Mouse (Mus musculus) kidney, adult 2 months (tissue): Measurements from ENCODE around the gene Ggt5. TPM values are rescaled to one million over a fixed set of nuclear protein-coding genes. Genes with fewer than 3 reads are reported as not detected.

Experiments
- DNase-seq: peaks from one replicate; pipeline ENCODE4 v3.0.0; 2021
- H3K27ac ChIP-seq: fragments of 200-500 bp; 2 replicates; pipeline ENCODE4 v1.5.1; 2012; ENCODE audit warnings: low read depth, low read length, control low read depth, inconsistent platforms; ENCODE audit not compliant: insufficient read depth
- H3K27me3 ChIP-seq: fragments of 200-500 bp; replicated peaks from 2 replicates; pipeline ENCODE4 v1.6.1; 2012; ENCODE audit warnings: mild to moderate bottlenecking, moderate library complexity, low read length, inconsistent platforms; ENCODE audit not compliant: control insufficient read depth, insufficient read depth
- H3K36me3 ChIP-seq: fragments of 200-500 bp; 2 replicates; pipeline ENCODE4 v1.6.1; 2012; ENCODE audit warnings: mild to moderate bottlenecking, moderate library complexity, low read length, inconsistent platforms; ENCODE audit not compliant: control insufficient read depth, insufficient read depth
- H3K4me1 ChIP-seq: fragments of 200-500 bp; 2 replicates; pipeline ENCODE4 v1.6.1; 2011; ENCODE audit warnings: low read length; ENCODE audit not compliant: control insufficient read depth, insufficient read depth
- H3K4me3 ChIP-seq: fragments of 200-500 bp; 2 replicates; pipeline ENCODE4 v1.5.1; 2011; ENCODE audit warnings: mild to moderate bottlenecking, low read depth, low read length, control low read depth; ENCODE audit not compliant: insufficient read depth
- CTCF ChIP-seq: fragments of 200-500 bp; conservative IDR thresholded peaks from 2 replicates; pipeline ENCODE4 v1.5.1; 2011; ENCODE audit warnings: low read depth, mild to moderate bottlenecking, control low read depth, low read length, moderate library complexity, mixed read lengths; ENCODE audit not compliant: insufficient read depth, insufficient read length
- POLR2A ChIP-seq: fragments of 200-500 bp; IDR thresholded peaks from one replicate; pipeline ENCODE4 v1.6.1; 2011; ENCODE audit warnings: low read depth, low read length, control low read depth
- WGBS: fragments of 180-500 bp; shearing (Covaris S2); methylation state at CpG from one replicate; pipeline ENCODE4 v1.1.7; 2018; 5-methylcytosine and 5-hydroxymethylcytosine counted together
- polyA plus RNA-seq: library from polyadenylated mRNA; depleted of rRNA; stranded (reverse); fragments of >200 nt; gene quantifications from 2 replicates; pipeline ENCODE4 v1.2.3, GENCODE M21; 2012

Ggt5 gene
- polyA plus RNA-seq, 1 experiment = 48.3 TPM

DNA sequence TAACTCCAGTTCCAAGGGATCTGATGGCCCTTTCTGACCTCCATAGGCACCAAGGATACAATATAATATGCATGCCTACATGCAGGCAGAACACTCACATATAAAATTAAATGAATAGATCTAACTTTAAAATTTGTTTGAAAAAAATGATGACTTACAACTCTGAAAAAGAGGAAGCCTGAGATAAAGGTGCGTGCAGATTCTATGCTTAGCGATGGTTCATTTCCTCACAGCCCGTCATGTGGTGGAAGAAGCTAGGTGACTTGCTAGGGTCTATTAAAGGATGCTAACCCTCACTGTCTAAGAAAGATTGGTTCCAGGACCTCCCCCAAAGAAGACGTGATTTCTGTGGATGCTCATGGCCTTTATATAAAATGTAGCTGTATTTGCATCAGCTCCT, 26.9 kb downstream of the Ggt5 start:
- Histone ChIP-seq H3K27ac (no peak overlapping the region), H3K36me3 (no peaks in the 10 kb centered on the region), H3K4me1 (no peaks in the 10 kb centered on the region), H3K27me3 (no peaks in the 10 kb centered on the region), H3K4me3 (no peak overlapping the region)
- no peak for DNase-seq
- TF ChIP-seq CTCF (no peak), POLR2A (no peak)
- 87% methylated on average over 4 of the region's 4 CpGs for WGBS

DNA sequence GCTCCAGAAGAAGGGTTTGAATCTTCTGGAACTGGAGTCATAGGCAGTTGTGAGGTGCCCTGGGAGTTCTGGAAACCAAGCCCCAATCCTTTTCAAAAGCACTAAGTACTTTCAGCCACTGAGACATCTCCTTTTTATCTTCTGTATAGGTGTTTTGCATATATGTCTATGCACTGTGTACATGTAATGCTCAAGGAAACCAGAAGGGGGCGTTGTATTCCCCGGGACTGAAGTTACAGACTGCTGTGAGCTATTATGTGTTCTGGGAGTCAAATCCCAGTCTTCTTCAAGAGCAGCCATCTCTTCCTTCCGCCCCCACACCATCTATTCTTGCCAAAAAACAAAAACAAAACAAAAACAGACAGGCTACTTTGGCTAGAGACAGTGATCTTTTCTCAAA, 31.7 kb downstream of the Ggt5 start:
- no peak overlapping the region for H3K27ac ChIP-seq
- H3K36me3 ChIP-seq = no peaks in the 10 kb centered on the region
- no peak overlapping the region for H3K4me3 ChIP-seq
- no peak for TF ChIP-seq POLR2A
- TF ChIP-seq CTCF = no peak
- no peak for DNase-seq
- no peaks in the 10 kb centered on the region for H3K4me1 ChIP-seq
- WGBS = 43% methylated on average over 3 of the region's 3 CpGs
- no peaks in the 10 kb centered on the region for H3K27me3 ChIP-seq

DNA sequence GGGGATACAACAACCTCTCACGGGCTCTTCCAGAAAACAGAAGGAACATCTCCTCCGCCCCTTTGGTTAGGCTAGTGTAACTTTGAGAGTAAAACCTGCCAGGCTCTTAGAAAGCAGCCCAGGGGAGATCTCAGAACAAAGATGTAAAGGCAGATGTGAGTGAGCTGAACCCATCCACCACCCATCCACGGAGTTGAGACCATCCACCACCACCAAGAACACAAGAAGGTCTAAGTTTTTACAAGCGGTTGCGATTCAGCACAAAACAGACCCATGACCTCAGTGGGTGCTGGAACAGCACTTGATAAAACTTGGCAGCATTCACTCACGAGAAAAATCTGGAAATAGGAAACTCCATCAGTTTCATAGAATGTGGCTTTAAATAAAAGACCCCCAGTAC, 36.8 kb downstream of the Ggt5 start:
- Histone ChIP-seq H3K4me3 (no peak overlapping the region), H3K27ac (no peak overlapping the region), H3K27me3 (no peaks in the 10 kb centered on the region), H3K36me3 (no peaks in the 10 kb centered on the region), H3K4me1 (no peaks in the 10 kb centered on the region)
- DNase-seq = no peak
- WGBS = 53% methylated on average over 6 of the region's 6 CpGs
- TF ChIP-seq POLR2A (no peak), CTCF (no peak)

DNA sequence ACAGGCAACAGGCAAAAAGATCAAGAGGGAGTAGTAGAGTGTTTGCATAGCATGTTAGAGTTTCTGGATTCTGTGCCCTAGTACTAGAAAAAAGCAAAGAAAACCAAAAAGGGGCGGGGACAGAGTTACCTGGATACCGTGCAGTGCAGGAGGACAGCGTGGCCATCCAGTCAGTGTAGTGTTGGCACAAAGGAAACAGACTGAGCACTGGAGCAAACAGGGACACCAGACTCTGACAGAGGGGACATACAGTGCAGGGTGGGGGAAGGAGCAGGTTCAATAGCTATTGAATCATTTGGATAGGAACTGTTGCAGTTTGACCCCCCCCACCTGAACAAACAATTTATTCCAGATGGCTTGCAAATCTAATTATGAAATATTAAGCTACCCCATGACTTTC, 37.9 kb downstream of the Ggt5 start:
- Histone ChIP-seq H3K36me3 (no peaks in the 10 kb centered on the region), H3K27ac (no peak overlapping the region), H3K4me1 (no peaks in the 10 kb centered on the region), H3K4me3 (no peak overlapping the region), H3K27me3 (no peaks in the 10 kb centered on the region)
- TF ChIP-seq CTCF = no peak
- no peak for DNase-seq
- WGBS = 39% methylated on average over 3 of the region's 3 CpGs

DNA sequence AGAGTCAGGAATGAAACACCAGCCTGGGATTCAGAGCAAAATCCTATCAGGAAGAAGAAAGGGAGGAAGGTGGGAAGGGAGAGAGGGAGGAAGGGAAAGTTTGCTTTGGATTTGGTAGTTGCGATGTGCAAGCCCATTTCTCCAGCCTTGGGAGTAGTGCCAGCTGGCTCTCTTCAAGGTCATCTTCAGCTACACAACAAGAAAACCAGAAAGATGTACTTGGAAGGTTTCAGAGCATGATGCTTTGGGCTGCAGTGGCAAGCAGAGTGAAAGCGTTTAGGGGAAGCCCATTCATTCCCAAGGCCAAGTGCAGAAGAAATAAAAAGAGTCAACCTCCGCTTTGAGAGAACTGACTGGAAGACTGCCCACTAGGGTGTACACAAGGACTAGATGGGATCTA, 38.4 kb downstream of the Ggt5 start:
- Histone ChIP-seq H3K27me3 (no peaks in the 10 kb centered on the region), H3K36me3 (no peaks in the 10 kb centered on the region), H3K27ac (no peak overlapping the region), H3K4me3 (no peak overlapping the region), H3K4me1 (no peaks in the 10 kb centered on the region)
- no peak for TF ChIP-seq CTCF
- no peak for DNase-seq
- WGBS = 67% methylated on average over 3 of the region's 3 CpGs

DNA sequence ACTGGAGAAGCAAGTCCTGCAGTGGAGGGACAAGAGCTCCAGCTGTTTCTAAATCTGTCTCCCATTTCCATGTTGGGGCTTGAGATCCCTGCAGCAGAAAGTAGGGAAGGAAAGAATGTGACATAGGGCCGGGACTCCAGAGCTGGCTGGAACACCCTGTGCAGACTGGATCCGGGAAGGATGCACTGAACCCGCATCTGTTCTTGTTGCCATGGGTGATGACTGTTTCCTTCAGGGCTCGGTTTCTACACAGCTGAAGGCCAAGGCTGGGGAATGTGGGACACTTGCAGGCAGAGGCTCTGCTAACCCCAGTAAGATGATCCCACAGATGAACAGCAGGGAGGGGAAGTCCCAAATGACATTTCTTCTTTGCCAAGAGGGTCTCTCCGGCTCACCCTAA, 43.5 kb downstream of the Ggt5 start:
- H3K27ac ChIP-seq = no peak overlapping the region
- H3K36me3 ChIP-seq = no peaks in the 10 kb centered on the region
- DNase-seq = peak; percentile 32
- H3K4me3 ChIP-seq = no peak overlapping the region
- no peaks in the 10 kb centered on the region for H3K27me3 ChIP-seq
- no peak for TF ChIP-seq POLR2A
- no peak for TF ChIP-seq CTCF
- 34% methylated on average over 5 of the region's 5 CpGs for WGBS
- no peaks in the 10 kb centered on the region for H3K4me1 ChIP-seq

DNA sequence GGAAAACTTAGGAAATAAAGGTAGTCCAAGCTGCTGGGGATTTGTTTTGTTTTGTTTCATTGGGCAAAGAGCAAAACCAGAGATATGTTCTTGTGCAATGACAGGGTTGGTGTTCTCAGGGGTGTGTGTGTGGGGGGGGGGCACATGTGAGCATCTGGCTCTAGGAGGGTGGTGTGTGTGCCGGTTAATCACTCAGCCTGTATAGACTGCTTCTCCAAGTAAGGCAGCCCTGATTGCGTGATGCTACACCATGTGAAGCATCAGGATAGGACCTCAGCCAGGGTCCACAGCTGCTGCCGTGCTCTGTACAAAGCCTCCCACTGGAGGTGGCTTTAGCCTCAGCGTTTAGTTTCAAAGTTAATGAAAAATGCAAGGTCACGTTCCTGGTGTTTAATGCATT, 43.9 kb downstream of the Ggt5 start:
- no peak overlapping the region for H3K4me3 ChIP-seq
- WGBS = 55% methylated on average over 5 of the region's 5 CpGs
- no peak for TF ChIP-seq POLR2A
- no peak for TF ChIP-seq CTCF
- H3K4me1 ChIP-seq = no peaks in the 10 kb centered on the region
- no peak overlapping the region for H3K27ac ChIP-seq
- H3K27me3 ChIP-seq = no peaks in the 10 kb centered on the region
- no peaks in the 10 kb centered on the region for H3K36me3 ChIP-seq
- DNase-seq = no peak

DNA sequence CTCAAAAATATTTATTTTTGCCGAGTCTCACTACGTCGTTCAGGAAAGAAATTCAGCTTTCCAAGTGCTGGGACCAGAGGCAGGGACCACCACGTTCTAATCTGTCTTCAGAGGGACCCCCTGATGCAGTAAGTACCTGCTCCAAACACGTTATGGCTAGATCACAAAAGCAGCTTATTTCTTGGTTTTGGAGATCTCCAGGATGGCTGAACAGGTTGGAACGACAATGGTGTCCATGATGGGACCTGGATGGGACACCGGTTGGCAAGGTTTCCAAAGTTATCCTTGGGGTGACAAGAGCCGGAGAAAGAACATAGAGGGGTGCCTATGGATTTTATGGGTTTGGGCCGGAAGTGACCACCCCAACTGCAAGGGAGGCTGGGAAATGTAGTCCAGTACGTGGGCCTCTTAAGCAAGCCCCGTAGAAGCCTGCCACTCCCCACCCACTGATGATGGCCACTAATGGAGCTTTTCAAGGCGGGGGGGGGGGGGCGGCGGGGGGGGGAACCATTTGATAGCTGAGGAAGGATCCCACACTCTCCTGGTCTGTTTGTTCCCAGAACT, 44.5 kb downstream of the Ggt5 start:
- WGBS = 69% methylated on average over 14 of the region's 14 CpGs
- Histone ChIP-seq H3K36me3 (no peaks in the 10 kb centered on the region), H3K4me1 (no peaks in the 10 kb centered on the region), H3K27me3 (no peaks in the 10 kb centered on the region), H3K4me3 (no peak overlapping the region), H3K27ac (no peak overlapping the region)
- TF ChIP-seq POLR2A (no peak), CTCF (no peak)
- no peak for DNase-seq
